Mouse (Mus musculus): ENCODE results near the gene Paxx. TPM values are rescaled to one million over a fixed set of nuclear protein-coding genes. Genes with fewer than 3 reads are reported as not detected.

Gene Paxx
- polyA plus RNA-seq, 1 experiment = 34.3 TPM

DNA sequence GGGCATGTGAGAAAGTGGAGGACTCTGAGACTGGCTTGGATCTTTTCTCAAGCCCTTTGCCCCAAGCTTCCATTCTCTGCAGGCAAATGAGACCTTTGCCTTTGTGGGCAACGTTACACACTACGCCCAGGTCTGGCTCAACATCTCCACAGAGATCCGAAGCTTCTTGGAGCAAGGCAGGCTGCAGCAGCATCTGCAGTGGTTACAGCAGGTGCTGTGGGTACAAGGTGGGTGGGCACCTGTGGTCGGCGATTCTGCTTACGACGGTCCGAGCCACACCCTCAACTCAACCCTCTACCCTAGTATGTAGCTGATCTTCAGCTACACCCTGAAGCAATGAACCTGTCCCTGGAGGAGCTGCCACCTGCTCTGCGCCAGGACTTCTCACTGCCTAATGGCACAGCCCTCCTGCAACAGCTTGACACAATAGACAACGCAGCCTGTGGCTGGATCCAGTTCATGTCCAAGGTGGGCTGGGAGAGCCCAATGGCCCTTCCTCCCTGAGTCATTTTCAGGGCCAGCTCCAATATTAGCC is 24.5 kb downstream of the Paxx start:
- H3K4me3 ChIP-seq (ENCODE audit: control insufficient read depth, low read depth, low read length) = no peak overlapping the region
- TF ChIP-seq POLR2A (IDR thresholded peaks at IDR 0.05; ENCODE audit: control insufficient read depth, low read depth, low read length) = no peak
- no peak for TF ChIP-seq CTCF (IDR thresholded peaks at IDR 0.05; ENCODE audit: control insufficient read depth, insufficient read depth, insufficient replicate concordance, low read depth, low read length)
- H3K27me3 ChIP-seq (ENCODE audit: control insufficient read depth, insufficient read depth, low read length) = no peaks in the 10 kb centered on the region
- no peak overlapping the region for H3K27ac ChIP-seq (ENCODE audit: control insufficient read depth, insufficient read depth, low read depth, low read length)
- no peaks in the 10 kb centered on the region for H3K36me3 ChIP-seq (ENCODE audit: control insufficient read depth, insufficient read depth, low read length)
- H3K4me1 ChIP-seq (ENCODE audit: control insufficient read depth, insufficient read depth, low read length) = no peaks in the 10 kb centered on the region

DNA sequence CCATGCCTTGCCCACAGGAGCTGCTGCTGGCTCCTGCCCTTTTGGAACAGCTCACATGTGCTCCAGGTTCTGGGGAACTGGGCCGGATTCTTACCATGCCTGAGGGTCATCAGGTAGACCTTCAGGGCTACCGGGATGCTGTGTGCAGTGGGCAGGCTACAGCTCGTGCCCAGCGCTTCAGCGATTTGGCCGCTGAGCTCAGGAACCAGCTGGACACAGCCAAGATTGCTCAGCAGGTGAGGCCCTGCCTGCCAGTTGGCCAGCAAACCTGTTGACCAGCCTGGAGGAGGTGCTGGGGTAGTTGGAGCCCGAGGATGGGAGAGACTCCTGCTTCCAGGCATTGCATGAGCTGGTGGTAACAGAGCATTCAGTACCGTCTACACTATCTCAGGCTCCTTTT is 26.6 kb downstream of the Paxx start:
- H3K4me1 ChIP-seq (ENCODE audit: control insufficient read depth, insufficient read depth, low read length) = peaks cover under 1% of the 10 kb centered on the region; the same call in 1 of the 2 replicates
- TF ChIP-seq CTCF (IDR thresholded peaks at IDR 0.05; ENCODE audit: control insufficient read depth, insufficient read depth, insufficient replicate concordance, low read depth, low read length) (no peak), POLR2A (IDR thresholded peaks at IDR 0.05; ENCODE audit: control insufficient read depth, low read depth, low read length) (no peak)
- H3K27me3 ChIP-seq (ENCODE audit: control insufficient read depth, insufficient read depth, low read length) = no peaks in the 10 kb centered on the region
- no peak overlapping the region for H3K27ac ChIP-seq (ENCODE audit: control insufficient read depth, insufficient read depth, low read depth, low read length)
- H3K4me3 ChIP-seq (ENCODE audit: control insufficient read depth, low read depth, low read length) = no peak overlapping the region
- no peaks in the 10 kb centered on the region for H3K36me3 ChIP-seq (ENCODE audit: control insufficient read depth, insufficient read depth, low read length)

DNA sequence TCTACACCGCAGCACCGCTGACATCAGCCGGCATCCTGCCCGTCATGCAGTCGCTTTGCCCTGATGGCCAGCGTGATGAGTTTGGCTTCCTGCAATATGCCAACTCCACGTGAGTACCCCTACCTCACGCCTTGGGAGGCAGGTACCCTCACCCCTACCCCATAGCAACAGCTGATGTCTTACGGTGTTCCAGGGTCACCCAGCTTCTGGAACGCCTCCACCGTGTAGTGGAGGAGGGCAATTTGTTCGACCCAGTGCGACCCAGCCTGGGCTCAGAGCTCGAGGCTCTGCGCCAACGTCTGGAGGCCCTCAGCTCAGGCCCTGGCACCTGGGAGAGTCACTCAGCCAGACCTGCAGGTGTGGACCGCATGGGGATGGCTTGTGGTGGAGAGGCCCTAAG is 27.8 kb downstream of the Paxx start:
- Histone ChIP-seq H3K4me1 (ENCODE audit: control insufficient read depth, insufficient read depth, low read length) (peaks cover 6% of the 10 kb centered on the region), H3K4me3 (ENCODE audit: control insufficient read depth, low read depth, low read length) (no peak overlapping the region), H3K36me3 (ENCODE audit: control insufficient read depth, insufficient read depth, low read length) (no peaks in the 10 kb centered on the region), H3K27ac (ENCODE audit: control insufficient read depth, insufficient read depth, low read depth, low read length) (no peak overlapping the region), H3K27me3 (ENCODE audit: control insufficient read depth, insufficient read depth, low read length) (no peaks in the 10 kb centered on the region)
- TF ChIP-seq POLR2A (IDR thresholded peaks at IDR 0.05; ENCODE audit: control insufficient read depth, low read depth, low read length) (no peak), CTCF (IDR thresholded peaks at IDR 0.05; ENCODE audit: control insufficient read depth, insufficient read depth, insufficient replicate concordance, low read depth, low read length) (no peak)

DNA sequence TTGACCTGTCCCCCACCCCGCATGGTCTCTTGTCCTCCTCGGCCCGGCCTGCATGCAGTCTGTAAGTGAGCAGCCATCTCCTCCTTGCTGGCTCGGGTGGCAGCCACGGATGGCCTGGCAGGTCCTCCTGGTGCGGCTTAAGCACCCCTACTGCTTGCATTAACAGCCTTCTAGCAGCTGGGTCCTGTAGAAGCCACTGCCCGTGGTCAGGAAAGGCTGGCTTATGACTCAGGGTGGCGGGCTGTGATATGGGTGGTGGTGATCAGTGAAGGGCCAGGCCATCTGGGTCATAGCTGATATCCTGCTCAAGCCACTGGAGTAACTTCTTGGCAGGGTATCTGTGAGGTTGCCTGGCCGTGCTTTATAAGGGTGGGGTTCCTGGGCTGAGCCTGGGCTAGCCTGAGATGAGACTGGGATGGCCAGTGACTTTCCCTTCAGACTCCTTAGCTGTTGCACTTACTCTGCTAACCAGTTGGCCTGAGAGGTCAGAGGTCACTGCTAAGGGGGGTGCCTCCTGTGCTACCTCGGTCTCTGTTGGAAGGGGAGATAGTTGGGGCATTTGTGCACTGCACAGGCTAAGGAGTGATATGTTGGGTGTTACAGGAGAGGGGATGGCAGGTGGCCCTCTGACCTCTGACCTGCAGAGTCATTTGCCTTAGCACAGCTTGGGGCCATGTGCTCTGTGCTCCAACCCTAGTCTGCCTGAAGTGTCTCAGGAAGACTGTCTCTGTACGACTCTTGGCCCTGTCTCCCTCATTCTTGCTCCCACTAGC is 28.4 kb downstream of the Paxx start:
- TF ChIP-seq POLR2A (IDR thresholded peaks at IDR 0.05; ENCODE audit: control insufficient read depth, low read depth, low read length) (no peak), CTCF (IDR thresholded peaks at IDR 0.05; ENCODE audit: control insufficient read depth, insufficient read depth, insufficient replicate concordance, low read depth, low read length) (no peak)
- Histone ChIP-seq H3K27me3 (ENCODE audit: control insufficient read depth, insufficient read depth, low read length) (no peaks in the 10 kb centered on the region), H3K4me3 (ENCODE audit: control insufficient read depth, low read depth, low read length) (no peak overlapping the region), H3K27ac (ENCODE audit: control insufficient read depth, insufficient read depth, low read depth, low read length) (no peak overlapping the region), H3K36me3 (ENCODE audit: control insufficient read depth, insufficient read depth, low read length) (no peaks in the 10 kb centered on the region), H3K4me1 (ENCODE audit: control insufficient read depth, insufficient read depth, low read length) (peaks cover 6% of the 10 kb centered on the region)

DNA sequence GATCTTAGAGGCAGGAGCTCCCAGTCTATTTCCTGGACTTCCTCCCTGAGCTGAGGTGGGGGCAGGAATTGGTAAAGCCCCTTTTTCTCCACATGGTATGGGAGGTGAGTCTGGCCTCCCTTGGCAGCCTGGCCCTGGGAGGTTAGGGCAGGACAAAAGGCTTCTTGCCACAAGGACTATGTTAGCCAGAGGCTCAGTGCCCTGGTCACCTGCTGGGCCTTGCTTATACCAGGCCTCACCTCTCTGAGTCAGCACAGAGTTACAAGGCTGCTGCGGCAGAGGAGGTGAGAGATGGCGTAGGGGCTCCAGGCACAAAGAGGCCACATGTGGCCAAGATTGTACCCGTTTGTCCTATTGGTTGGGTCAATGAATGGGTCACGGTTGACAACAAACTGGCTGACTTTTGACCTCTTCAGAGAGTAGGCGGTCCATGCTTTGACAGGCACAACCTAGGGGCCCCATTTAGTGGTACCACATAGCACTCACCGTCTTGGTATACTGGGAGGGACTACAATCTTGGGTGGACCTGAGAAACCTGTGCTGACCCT is 29.5 kb downstream of the Paxx start:
- TF ChIP-seq CTCF (IDR thresholded peaks at IDR 0.05; ENCODE audit: control insufficient read depth, insufficient read depth, insufficient replicate concordance, low read depth, low read length) = no peak
- TF ChIP-seq POLR2A (IDR thresholded peaks at IDR 0.05; ENCODE audit: control insufficient read depth, low read depth, low read length) = no peak
- no peaks in the 10 kb centered on the region for H3K36me3 ChIP-seq (ENCODE audit: control insufficient read depth, insufficient read depth, low read length)
- H3K27ac ChIP-seq (ENCODE audit: control insufficient read depth, insufficient read depth, low read depth, low read length) = no peak overlapping the region
- H3K4me1 ChIP-seq (ENCODE audit: control insufficient read depth, insufficient read depth, low read length) = peaks cover 6% of the 10 kb centered on the region
- H3K4me3 ChIP-seq (ENCODE audit: control insufficient read depth, low read depth, low read length) = no peak overlapping the region
- no peaks in the 10 kb centered on the region for H3K27me3 ChIP-seq (ENCODE audit: control insufficient read depth, insufficient read depth, low read length)

DNA sequence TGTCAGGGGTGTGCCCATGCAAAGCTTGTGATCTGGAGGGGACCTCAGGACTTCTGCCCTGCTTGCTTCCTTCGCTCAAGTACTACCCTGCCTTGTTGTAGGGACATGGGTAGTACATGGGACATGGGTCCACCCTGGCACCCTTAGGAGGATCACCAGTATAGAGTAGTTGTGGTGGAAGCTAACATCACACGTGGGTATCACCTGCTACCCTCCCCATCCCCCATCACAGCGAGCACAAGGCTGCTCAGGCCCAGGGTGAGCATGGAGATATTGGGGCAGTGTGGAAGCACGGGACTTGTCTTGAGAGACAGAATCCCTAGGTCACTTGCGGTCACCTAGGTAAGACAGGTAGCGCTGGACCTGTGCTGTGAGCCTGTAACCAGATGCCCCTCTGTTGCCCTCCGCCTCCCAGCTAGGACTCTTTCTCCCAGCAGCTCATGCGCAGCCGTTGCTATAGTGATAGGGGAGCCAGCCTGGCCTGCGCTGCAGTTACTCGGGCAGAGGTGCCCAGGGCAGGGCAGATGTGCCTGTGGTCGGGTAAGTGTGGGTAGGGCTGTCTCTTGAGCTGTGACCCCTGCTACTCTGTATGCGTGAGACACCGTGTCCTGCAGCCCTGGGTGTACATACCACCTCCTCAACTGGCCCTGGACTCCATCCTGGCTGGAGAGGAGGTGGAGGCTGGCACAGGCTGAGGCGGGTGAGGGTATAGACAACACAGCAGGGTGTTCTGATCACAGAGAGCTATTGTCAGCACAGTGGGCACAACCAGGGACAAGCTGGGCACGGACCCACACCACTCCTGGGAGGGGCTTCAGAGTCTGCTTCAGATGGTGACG is 30.3 kb downstream of the Paxx start:
- H3K4me3 ChIP-seq (ENCODE audit: control insufficient read depth, low read depth, low read length) = no peak overlapping the region
- no peak for TF ChIP-seq POLR2A (IDR thresholded peaks at IDR 0.05; ENCODE audit: control insufficient read depth, low read depth, low read length)
- no peak for TF ChIP-seq CTCF (IDR thresholded peaks at IDR 0.05; ENCODE audit: control insufficient read depth, insufficient read depth, insufficient replicate concordance, low read depth, low read length)
- H3K36me3 ChIP-seq (ENCODE audit: control insufficient read depth, insufficient read depth, low read length) = no peaks in the 10 kb centered on the region
- no peaks in the 10 kb centered on the region for H3K27me3 ChIP-seq (ENCODE audit: control insufficient read depth, insufficient read depth, low read length)
- H3K27ac ChIP-seq (ENCODE audit: control insufficient read depth, insufficient read depth, low read depth, low read length) = no peak overlapping the region
- peaks cover 6% of the 10 kb centered on the region for H3K4me1 ChIP-seq (ENCODE audit: control insufficient read depth, insufficient read depth, low read length)

All from testis, adult 2 months (tissue).